Mouse (Mus musculus): Measurements from ENCODE around the gene Ppp1r27.

GRCm38 (mm10) chr11:120539285-120540014 lies 11.5 kb downstream of the Ppp1r27 start:
- TF ChIP-seq CTCF (IDR thresholded peaks at IDR 0.05), result no peak
- TF ChIP-seq EP300 (IDR thresholded peaks at IDR 0.05), result peak; percentile 39; the same call in 1 of the 2 replicates
